Comparison of ENCODE assay signal across 9 mouse cellular contexts in the genomic region with DNA sequence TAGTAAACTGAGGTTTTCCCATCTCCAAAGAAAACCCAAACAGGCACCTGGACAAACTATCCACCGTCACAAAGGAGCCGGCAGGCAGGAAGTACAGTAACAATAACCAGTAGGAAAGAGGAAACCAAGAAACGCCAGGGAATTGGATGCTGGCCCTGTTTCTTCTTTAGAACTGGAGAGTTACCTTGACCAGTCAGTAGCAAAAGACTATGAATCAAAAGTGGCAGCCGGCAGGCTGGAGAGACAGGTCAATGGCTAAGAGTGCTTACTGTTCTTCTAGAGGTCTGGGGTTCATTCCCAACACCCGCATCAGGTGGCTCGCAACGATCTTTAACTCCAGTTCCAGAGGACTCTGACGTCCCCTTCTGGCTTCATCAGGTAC.
DNase-seq lines count a peak whose midpoint lies in the region; ATAC-seq lines count a peak whose summit lies in the region.
"Had no signal": no experiment of that assay in that cellular context is flagged by ENCODE, and none has a peak within 500 bp of the region (broad histone marks: within the 10 kb centered on the region; RNA-seq: fewer than 3 reads in every experiment).

No protein-coding gene starts in this region.

- 90% methylated on average over 8 of the region's 8 CpGs for WGBS in forebrain, embryonic 10.5 days
- 80% methylated on average over 8 of the region's 8 CpGs for WGBS in forebrain, embryonic 15.5 days
- 77% methylated on average over 8 of the region's 8 CpGs for WGBS in hindbrain, embryonic 15.5 days
- 76% methylated on average over 8 of the region's 8 CpGs for WGBS in hindbrain, embryonic 11.5 days
- whole genome bisulfite sequencing in neural tube, embryonic 13.5 days, result 79% methylated on average over 8 of the region's 8 CpGs
- WGBS in neural tube, embryonic 15.5 days, result 74% methylated on average over 8 of the region's 8 CpGs
- WGBS in stomach, embryonic 16.5 days, result 46% methylated on average over 8 of the region's 8 CpGs

- H3K4me3 ChIP-seq in forebrain, embryonic 10.5 days, result no peak overlapping the region
- no peak overlapping the region for H3K4me3 ChIP-seq in forebrain, embryonic 15.5 days
- no peak overlapping the region for H3K4me3 ChIP-seq in hindbrain, embryonic 15.5 days
- no peak overlapping the region for H3K4me3 ChIP-seq in hindbrain, embryonic 11.5 days (ENCODE audit: low read depth, low read length)
- no peak overlapping the region for H3K4me3 ChIP-seq in neural tube, embryonic 13.5 days
- H3K4me3 ChIP-seq in neural tube, embryonic 15.5 days (replicated peaks), result no peak overlapping the region
- H3K4me3 ChIP-seq in stomach, embryonic 16.5 days (replicated peaks; ENCODE audit: low read length), result no peak overlapping the region

- H3K4me1 ChIP-seq in forebrain, embryonic 10.5 days, result peaks cover 74% of the 10 kb centered on the region
- H3K4me1 ChIP-seq in forebrain, embryonic 15.5 days, result peaks cover 27% of the 10 kb centered on the region
- H3K4me1 ChIP-seq in hindbrain, embryonic 15.5 days (replicated peaks), result peaks cover 37% of the 10 kb centered on the region
- H3K4me1 ChIP-seq in hindbrain, embryonic 11.5 days (replicated peaks; ENCODE audit: control insufficient read depth, insufficient read depth, low read length), result no peaks in the 10 kb centered on the region
- H3K4me1 ChIP-seq in neural tube, embryonic 13.5 days (replicated peaks), result peaks cover 55% of the 10 kb centered on the region
- H3K4me1 ChIP-seq in neural tube, embryonic 15.5 days, result peaks cover 44% of the 10 kb centered on the region
- peaks cover 25% of the 10 kb centered on the region for H3K4me1 ChIP-seq in stomach, embryonic 16.5 days (ENCODE audit: control insufficient read depth, insufficient read depth, low read length)

- peaks cover 10% of the 10 kb centered on the region for H3K36me3 ChIP-seq in forebrain, embryonic 10.5 days (replicated peaks)
- H3K36me3 ChIP-seq in forebrain, embryonic 15.5 days, result no peaks in the 10 kb centered on the region
- H3K36me3 ChIP-seq in hindbrain, embryonic 15.5 days, result no peaks in the 10 kb centered on the region
- no peaks in the 10 kb centered on the region for H3K36me3 ChIP-seq in hindbrain, embryonic 11.5 days (ENCODE audit: control insufficient read depth, insufficient read depth, low read length)
- no peaks in the 10 kb centered on the region for H3K36me3 ChIP-seq in neural tube, embryonic 13.5 days
- no peaks in the 10 kb centered on the region for H3K36me3 ChIP-seq in neural tube, embryonic 15.5 days
- no peaks in the 10 kb centered on the region for H3K36me3 ChIP-seq in stomach, embryonic 16.5 days (ENCODE audit: control insufficient read depth, insufficient read depth, low read length)

- H3K27me3 ChIP-seq in forebrain, embryonic 10.5 days (ENCODE audit: poor library complexity, severe bottlenecking), result no peaks in the 10 kb centered on the region
- no peaks in the 10 kb centered on the region for H3K27me3 ChIP-seq in forebrain, embryonic 15.5 days
- H3K27me3 ChIP-seq in hindbrain, embryonic 15.5 days, result no peaks in the 10 kb centered on the region
- no peaks in the 10 kb centered on the region for H3K27me3 ChIP-seq in hindbrain, embryonic 11.5 days (ENCODE audit: control insufficient read depth, insufficient read depth, low read length)
- H3K27me3 ChIP-seq in neural tube, embryonic 13.5 days, result no peaks in the 10 kb centered on the region
- no peaks in the 10 kb centered on the region for H3K27me3 ChIP-seq in neural tube, embryonic 15.5 days (replicated peaks)
- no peaks in the 10 kb centered on the region for H3K27me3 ChIP-seq in stomach, embryonic 16.5 days (ENCODE audit: control insufficient read depth, insufficient read depth, low read length)

- H3K27ac ChIP-seq in forebrain, embryonic 10.5 days, result 0 out of 2 replicates have a peak overlapping the region, but pooled peaks have one; percentile 26
- H3K27ac ChIP-seq in forebrain, embryonic 15.5 days (replicated peaks), result no peak overlapping the region
- 0 out of 2 replicates have a peak overlapping the region, but pooled peaks have one; percentile 43 for H3K27ac ChIP-seq in hindbrain, embryonic 15.5 days (replicated peaks)
- no peak overlapping the region for H3K27ac ChIP-seq in hindbrain, embryonic 11.5 days (ENCODE audit: low read depth, low read length)
- 0 out of 2 replicates have a peak overlapping the region, but pooled peaks have one; percentile 46 for H3K27ac ChIP-seq in neural tube, embryonic 13.5 days (replicated peaks)
- no peak overlapping the region for H3K27ac ChIP-seq in neural tube, embryonic 15.5 days (replicated peaks)
- peak overlapping the region; percentile 54; the same call in 1 of the 2 replicates for H3K27ac ChIP-seq in stomach, embryonic 16.5 days (ENCODE audit: low read length)
- H3K27ac ChIP-seq: macrophage had no signal

- intact Hi-C loops in left cerebral cortex, postnatal 14 days (cut with DNase I), result no loop called here

- H3K9ac ChIP-seq in forebrain, embryonic 15.5 days (replicated peaks), result no peak overlapping the region
- no peak overlapping the region for H3K9ac ChIP-seq in hindbrain, embryonic 15.5 days
- no peak overlapping the region for H3K9ac ChIP-seq in hindbrain, embryonic 11.5 days (ENCODE audit: low read depth, low read length)
- no peak overlapping the region for H3K9ac ChIP-seq in neural tube, embryonic 13.5 days
- H3K9ac ChIP-seq in neural tube, embryonic 15.5 days (replicated peaks), result no peak overlapping the region
- no peak overlapping the region for H3K9ac ChIP-seq in stomach, embryonic 16.5 days (ENCODE audit: low read length)

- DNase-seq in forebrain, embryonic 10.5 days (ENCODE audit: extremely low spot score, low spot score), result no peak
- DNase-seq in hindbrain, embryonic 11.5 days (ENCODE audit: low spot score), result no peak
- DNase-seq in left cerebral cortex, postnatal 14 days (ENCODE audit: low spot score in 2 of 2), result no peak

- H3K9me3 ChIP-seq in forebrain, embryonic 10.5 days, result no peaks in the 10 kb centered on the region
- no peaks in the 10 kb centered on the region for H3K9me3 ChIP-seq in forebrain, embryonic 15.5 days
- no peaks in the 10 kb centered on the region for H3K9me3 ChIP-seq in hindbrain, embryonic 15.5 days
- H3K9me3 ChIP-seq in hindbrain, embryonic 11.5 days (ENCODE audit: control insufficient read depth, low read length), result no peaks in the 10 kb centered on the region
- no peaks in the 10 kb centered on the region for H3K9me3 ChIP-seq in neural tube, embryonic 13.5 days
- H3K9me3 ChIP-seq in neural tube, embryonic 15.5 days (replicated peaks), result no peaks in the 10 kb centered on the region
- H3K9me3 ChIP-seq in stomach, embryonic 16.5 days (replicated peaks; ENCODE audit: control insufficient read depth, low read length), result no peaks in the 10 kb centered on the region

- ATAC-seq in forebrain, embryonic 15.5 days (replicated peaks), result no peak
- ATAC-seq in hindbrain, embryonic 15.5 days (ENCODE audit: low FRiP score, low read depth), result no peak
- ATAC-seq in hindbrain, embryonic 11.5 days (ENCODE audit: low FRiP score), result no peak
- ATAC-seq in neural tube, embryonic 13.5 days (ENCODE audit: low read depth), result no peak
- ATAC-seq in neural tube, embryonic 15.5 days (ENCODE audit: low FRiP score), result no peak
- ATAC-seq in stomach, embryonic 16.5 days (ENCODE audit: insufficient read depth, low FRiP score), result no peak

- no peak overlapping the region for H3K4me2 ChIP-seq in forebrain, embryonic 15.5 days (replicated peaks)
- no peak overlapping the region for H3K4me2 ChIP-seq in hindbrain, embryonic 15.5 days
- H3K4me2 ChIP-seq in hindbrain, embryonic 11.5 days (replicated peaks; ENCODE audit: low read depth, low read length), result no peak overlapping the region
- no peak overlapping the region for H3K4me2 ChIP-seq in neural tube, embryonic 13.5 days
- no peak overlapping the region for H3K4me2 ChIP-seq in neural tube, embryonic 15.5 days
- no peak overlapping the region for H3K4me2 ChIP-seq in stomach, embryonic 16.5 days (ENCODE audit: low read depth, low read length)

Comparison
In these comparisons a context has a peak if more than half of its experiments do, and no peak if none do; other contexts are left out.
1. H3K27ac ChIP-seq: peak in forebrain, embryonic 10.5 days (single experiment), hindbrain, embryonic 15.5 days (single experiment), neural tube, embryonic 13.5 days (single experiment) and stomach, embryonic 16.5 days (single experiment); none in forebrain, embryonic 15.5 days (single experiment), hindbrain, embryonic 11.5 days (single experiment) and neural tube, embryonic 15.5 days (single experiment).